Mouse (Mus musculus) E14TG2a.4 (cell line): ENCODE measurements around the gene Blmh.

Experiments
- CTCF ChIP-seq: conservative IDR thresholded peaks from 2 replicates; pipeline ENCODE4 v1.5.1; 2014; ENCODE audit warnings: low read length
- NANOG ChIP-seq: IDR thresholded peaks from 2 replicates; pipeline ENCODE4 v1.6.1; 2014; ENCODE audit warnings: borderline replicate concordance, low read length, mixed read lengths
- POU5F1 ChIP-seq: IDR thresholded peaks from 2 replicates; pipeline ENCODE4 v1.6.1; 2014; ENCODE audit warnings: low read length, borderline replicate concordance

- TF ChIP-seq CTCF = no peak
- TF ChIP-seq NANOG = no peak
- no peak for TF ChIP-seq POU5F1
Measured at GRCm38 (mm10) chr11:76997916-76998704, 73.5 kb downstream of the Blmh start, which contains the start of gene Slc6a4.
